Mouse (Mus musculus) intestine, embryonic 14.5 days (tissue): ENCODE data around the gene Slc17a2. TPM values are rescaled to one million over a fixed set of nuclear protein-coding genes. Genes with fewer than 3 reads are reported as not detected.
A peak's percentile ranks its signal among the peaks of the same experiment; 100 is the strongest.

ENCODE experiments used
- ATAC-seq: fragments of 200-750 bp; cut with Nextera tagmentation; replicated peaks from 2 replicates; pipeline ENCODE4 v1.8.0; 2017; ENCODE audit warnings: low read depth, moderate number of reproducible peaks, moderate TSS enrichment, moderate library complexity; ENCODE audit not compliant: low FRiP score, low TSS enrichment
- DNase-seq: peaks from one replicate; pipeline ENCODE4 v3.0.0-alpha.2; 2018; ENCODE audit warnings: low spot score
- H3K27ac ChIP-seq: fragments of 300-500 bp; sonication (generic); 2 replicates; pipeline ENCODE4 v1.5.1; 2014; ENCODE audit warnings: low read depth, mild to moderate bottlenecking, control low read depth
- H3K27me3 ChIP-seq: fragments of 300-500 bp; sonication (generic); replicated peaks from 2 replicates; pipeline ENCODE4 v1.6.1; 2014; ENCODE audit warnings: low read length, control low read depth; ENCODE audit not compliant: control insufficient read depth, insufficient read depth
- H3K36me3 ChIP-seq: fragments of 300-500 bp; sonication (generic); 2 replicates; pipeline ENCODE4 v1.6.1; 2014; ENCODE audit warnings: low read length, control low read depth; ENCODE audit not compliant: control insufficient read depth, insufficient read depth
- H3K4me1 ChIP-seq: fragments of 300-500 bp; sonication (generic); replicated peaks from 2 replicates; pipeline ENCODE4 v1.6.1; 2014; ENCODE audit warnings: low read length, control low read depth, mixed read lengths; ENCODE audit not compliant: control insufficient read depth, insufficient read depth
- H3K4me2 ChIP-seq: fragments of 300-500 bp; sonication (generic); 2 replicates; pipeline ENCODE4 v1.6.1; 2014; ENCODE audit warnings: low read length
- H3K4me3 ChIP-seq: fragments of 300-500 bp; sonication (generic); 2 replicates; pipeline ENCODE4 v1.5.1; 2014; ENCODE audit warnings: low read depth, low read length, control low read depth, mixed read lengths
- H3K9ac ChIP-seq: fragments of 300-500 bp; sonication (generic); 2 replicates; pipeline ENCODE4 v1.6.1; 2014; ENCODE audit warnings: mild to moderate bottlenecking, low read length
- H3K9me3 ChIP-seq: fragments of 300-500 bp; sonication (generic); 2 replicates; pipeline ENCODE4 v1.6.1; 2016; ENCODE audit warnings: low read length, control low read depth; ENCODE audit not compliant: control insufficient read depth
- WGBS: fragments of 180-500 bp; shearing (Covaris S2); extraction: QIAGEN DNeasy Blood & Tissue Kit; methylation state at CpG from one replicate; pipeline ENCODE4 v1.1.7; 2014; 5-methylcytosine and 5-hydroxymethylcytosine counted together
- polyA plus RNA-seq: library from polyadenylated mRNA; unstranded; fragments of >200 nt; fragmentation: Nextera tagmentation; extraction: Ambion mirVana; gene quantifications from 2 replicates; pipeline ENCODE4 v1.2.1, GENCODE M21; 2014

Slc17a2 gene
- polyA plus RNA-seq, 1 experiment from 2014 or later, result not detected

GRCm38 (mm10) chr13:23772561-23773313, 34.1 kb upstream of the Slc17a2 start:
- peak; percentile 83 for ATAC-seq

GRCm38 (mm10) chr13:23778339-23778738, 28.5 kb upstream of the Slc17a2 start:
- Histone ChIP-seq H3K27ac (no peak overlapping the region), H3K4me3 (no peak overlapping the region), H3K27me3 (no peaks in the 10 kb centered on the region), H3K9ac (no peak overlapping the region), H3K4me1 (no peaks in the 10 kb centered on the region), H3K9me3 (no peaks in the 10 kb centered on the region), H3K4me2 (no peak overlapping the region), H3K36me3 (no peaks in the 10 kb centered on the region)
- ATAC-seq (no peak), DNase-seq (no peak)
- WGBS, result 93% methylated on average over 7 of the region's 7 CpGs

More at GRCm38 (mm10) chr13:23772561-23773313, 34.1 kb upstream of the Slc17a2 start:
- Histone ChIP-seq H3K4me3 (no peak overlapping the region), H3K9ac (no peak overlapping the region), H3K4me1 (peaks cover 7% of the 10 kb centered on the region; the same call in 1 of the 2 replicates), H3K27ac (no peak overlapping the region), H3K4me2 (peak overlapping the region; percentile 36), H3K27me3 (no peaks in the 10 kb centered on the region), H3K9me3 (no peaks in the 10 kb centered on the region), H3K36me3 (no peaks in the 10 kb centered on the region)
- DNase-seq, result no peak
- WGBS, result 22% methylated on average over 21 of the region's 21 CpGs

DNA sequence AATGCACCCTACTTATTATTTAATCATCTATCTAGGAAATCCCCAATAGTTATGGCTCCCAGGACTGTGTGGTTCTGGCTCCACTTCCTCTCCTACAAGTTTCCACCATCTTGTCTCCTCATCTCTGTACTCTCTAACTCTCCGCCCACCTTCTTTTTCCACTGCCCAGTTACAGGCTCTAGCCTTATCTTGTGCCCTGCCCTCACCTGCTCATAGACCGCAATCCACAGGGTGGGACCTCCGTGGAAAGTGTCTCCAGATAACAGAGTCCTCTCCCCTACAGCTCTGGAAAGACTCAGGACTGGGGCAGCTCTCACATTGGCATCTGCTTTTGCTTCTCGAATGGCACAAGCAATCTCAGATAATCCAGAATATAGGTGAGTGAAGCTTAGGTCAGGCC, 27.8 kb upstream of the Slc17a2 start:
- ATAC-seq, result no peak
- Histone ChIP-seq H3K27me3 (no peaks in the 10 kb centered on the region), H3K9me3 (no peaks in the 10 kb centered on the region), H3K4me2 (no peak overlapping the region), H3K9ac (no peak overlapping the region), H3K27ac (no peak overlapping the region), H3K4me3 (no peak overlapping the region), H3K36me3 (no peaks in the 10 kb centered on the region), H3K4me1 (no peaks in the 10 kb centered on the region)
- DNase-seq, result no peak
- 69% methylated on average over 4 of the region's 4 CpGs for WGBS

DNA sequence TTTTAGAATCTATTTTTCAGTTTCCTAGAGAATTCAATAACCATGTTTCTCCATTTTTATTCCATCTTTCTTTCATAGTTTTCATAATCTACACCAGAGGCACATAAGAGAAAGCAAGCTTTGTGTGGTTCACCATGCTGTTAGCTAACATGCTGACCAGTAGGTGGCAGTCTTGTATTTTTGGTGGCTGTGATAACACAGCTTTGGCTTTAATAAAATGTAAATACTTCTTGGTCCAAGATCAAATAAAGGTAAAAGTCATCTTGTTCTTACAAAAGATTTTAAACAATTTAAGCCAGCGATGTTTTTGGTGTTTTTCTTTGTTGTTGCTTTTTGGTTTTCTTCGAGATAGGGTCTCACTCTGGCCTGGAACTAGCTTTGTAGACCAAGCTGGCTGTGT, 14.3 kb upstream of the Slc17a2 start:
- Histone ChIP-seq H3K9ac (no peak overlapping the region), H3K4me3 (no peak overlapping the region), H3K9me3 (no peaks in the 10 kb centered on the region), H3K4me1 (no peaks in the 10 kb centered on the region), H3K27ac (no peak overlapping the region), H3K36me3 (no peaks in the 10 kb centered on the region), H3K4me2 (no peak overlapping the region), H3K27me3 (no peaks in the 10 kb centered on the region)
- DNase-seq (no peak), ATAC-seq (no peak; the same call in 1 of the 2 replicates)
- WGBS, result 40% methylated on average over 2 of the region's 2 CpGs

DNA sequence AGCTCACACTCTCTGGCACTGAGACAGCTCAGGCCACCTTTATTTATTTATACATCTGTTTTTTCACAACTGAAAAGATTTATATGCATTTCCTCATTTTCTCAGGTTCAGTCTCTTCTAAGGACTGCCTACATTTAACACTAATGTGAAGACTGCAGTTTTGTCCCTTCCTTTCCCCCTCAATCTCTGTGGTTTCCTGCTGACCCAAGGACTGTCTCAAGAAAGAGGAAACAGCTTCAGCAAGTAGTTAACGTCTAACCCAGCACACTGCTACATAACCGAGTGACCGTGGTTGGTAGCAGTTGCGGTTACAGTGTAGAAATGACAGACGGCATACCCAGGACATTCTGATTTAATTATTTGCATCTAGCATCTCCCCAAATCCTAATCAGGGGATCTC, 7.4 kb upstream of the Slc17a2 start:
- H3K9ac ChIP-seq, result no peak overlapping the region
- no peak overlapping the region for H3K4me3 ChIP-seq
- WGBS, result 76% methylated on average over 5 of the region's 5 CpGs
- no peaks in the 10 kb centered on the region for H3K27me3 ChIP-seq
- no peak for ATAC-seq
- no peaks in the 10 kb centered on the region for H3K9me3 ChIP-seq
- DNase-seq, result no peak
- H3K4me2 ChIP-seq, result no peak overlapping the region
- no peaks in the 10 kb centered on the region for H3K4me1 ChIP-seq
- no peak overlapping the region for H3K27ac ChIP-seq
- no peaks in the 10 kb centered on the region for H3K36me3 ChIP-seq

GRCm38 (mm10) chr13:23804532-23804931, 2.3 kb upstream of the Slc17a2 start:
- 71% methylated on average over 2 of the region's 2 CpGs for WGBS
- ATAC-seq, result no peak

DNA sequence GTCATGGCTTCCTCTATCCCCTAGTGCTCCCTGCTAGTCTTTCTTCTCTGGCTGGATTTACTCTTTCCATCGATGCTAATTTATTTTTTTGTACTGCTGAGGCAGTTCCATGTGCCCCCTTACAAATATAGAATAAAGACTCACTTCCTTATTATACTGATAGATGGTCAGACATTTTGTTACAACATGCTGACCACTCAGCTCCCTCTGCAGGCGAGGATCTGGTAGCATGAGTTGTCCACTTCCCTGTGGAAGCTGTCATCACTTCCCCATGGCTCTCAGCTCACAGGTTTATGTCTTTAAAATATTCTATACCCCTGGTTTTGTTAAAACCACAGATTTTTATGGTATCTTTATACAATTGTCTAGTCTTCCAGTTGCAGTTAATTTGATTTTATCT, 9.4 kb downstream of the Slc17a2 start:
- Histone ChIP-seq H3K27ac (no peak overlapping the region), H3K27me3 (no peaks in the 10 kb centered on the region), H3K9me3 (no peaks in the 10 kb centered on the region), H3K9ac (no peak overlapping the region), H3K4me2 (no peak overlapping the region), H3K4me1 (no peaks in the 10 kb centered on the region), H3K4me3 (no peak overlapping the region), H3K36me3 (no peaks in the 10 kb centered on the region)
- 71% methylated on average over 2 of the region's 2 CpGs for WGBS
- DNase-seq (no peak), ATAC-seq (no peak)

More at GRCm38 (mm10) chr13:23804532-23804931, 2.3 kb upstream of the Slc17a2 start:
- Histone ChIP-seq H3K27me3 (no peaks in the 10 kb centered on the region), H3K4me1 (no peaks in the 10 kb centered on the region), H3K9ac (no peak overlapping the region), H3K4me3 (no peak overlapping the region), H3K27ac (no peak overlapping the region), H3K9me3 (no peaks in the 10 kb centered on the region), H3K36me3 (no peaks in the 10 kb centered on the region), H3K4me2 (no peak overlapping the region)
- DNase-seq, result no peak

- no peak overlapping the region for H3K27ac ChIP-seq
- no peak overlapping the region for H3K9ac ChIP-seq
- no peak overlapping the region for H3K4me2 ChIP-seq
- WGBS, result 66% methylated on average over 4 of the region's 4 CpGs
- no peaks in the 10 kb centered on the region for H3K36me3 ChIP-seq
- no peaks in the 10 kb centered on the region for H3K4me1 ChIP-seq
- H3K9me3 ChIP-seq, result no peaks in the 10 kb centered on the region
- H3K4me3 ChIP-seq, result no peak overlapping the region
- DNase-seq (no peak), ATAC-seq (no peak)
- no peaks in the 10 kb centered on the region for H3K27me3 ChIP-seq
Observed at GRCm38 (mm10) chr13:23820179-23820940, 13.6 kb downstream of the Slc17a2 start.
